Mouse (Mus musculus): Measurements from ENCODE around the gene Ms4a18.

GRCm38 (mm10) chr19:10973187-10973586 is 44.6 kb downstream of the Ms4a18 start:
- TF ChIP-seq CTCF (conservative IDR thresholded peaks at IDR 0.05; ENCODE audit: low read length) (no peak), POU5F1 (IDR thresholded peaks at IDR 0.05; ENCODE audit: borderline replicate concordance, low read length) (no peak), NANOG (IDR thresholded peaks at IDR 0.05; ENCODE audit: borderline replicate concordance, low read length) (no peak)
